Mouse (Mus musculus) right cerebral cortex, postnatal 36 days (tissue): ENCODE measurements around the gene Prnd.

ENCODE experiments used
- DNase-seq, 2 experiments: peaks; one replicate each; pipeline ENCODE4 v3.0.0; 2022; ENCODE audit warnings: low spot score in 2 of 2, mixed read lengths in 1 of 2

The Prnd gene

GRCm38 (mm10) chr2:131940506-131940905 lies 10.2 kb upstream of the Prnd start:
- peak in 1 of 2 experiments; percentile 1 for DNase-seq

GRCm38 (mm10) chr2:131941501-131941900 lies 9.2 kb upstream of the Prnd start:
- DNase-seq = no peak

GRCm38 (mm10) chr2:131944370-131944769 lies 6.3 kb upstream of the Prnd start:
- DNase-seq = no peak

- DNase-seq = no peak
Measured at GRCm38 (mm10) chr2:131945225-131945624, 5.4 kb upstream of the Prnd start.

GRCm38 (mm10) chr2:131945765-131946164 lies 4.9 kb upstream of the Prnd start:
- peak in 1 of 2 experiments; percentile 0 for DNase-seq

GRCm38 (mm10) chr2:131946351-131946750 lies 4.3 kb upstream of the Prnd start:
- peak in 1 of 2 experiments; percentile 0 for DNase-seq

- DNase-seq = peak in 1 of 2 experiments; percentile 0
Measured at GRCm38 (mm10) chr2:131948156-131948555, 2.5 kb upstream of the Prnd start.

GRCm38 (mm10) chr2:131948916-131949639 lies 1.6 kb upstream of the Prnd start:
- DNase-seq = no peak

- DNase-seq = peak in 1 of 2 experiments; percentile 42
Measured at GRCm38 (mm10) chr2:131949767-131950597, 679 bp upstream of the Prnd start.

- no peak for DNase-seq
Measured at GRCm38 (mm10) chr2:131952456-131952855, 1.8 kb downstream of the Prnd start.

GRCm38 (mm10) chr2:131952961-131953538 lies 2.4 kb downstream of the Prnd start:
- no peak for DNase-seq

GRCm38 (mm10) chr2:131953711-131954110 lies 3.0 kb downstream of the Prnd start:
- DNase-seq = no peak

GRCm38 (mm10) chr2:131954835-131955234 lies 4.2 kb downstream of the Prnd start:
- DNase-seq = no peak

- no peak for DNase-seq
Measured at GRCm38 (mm10) chr2:131955264-131955663, 4.6 kb downstream of the Prnd start.

- DNase-seq = no peak
Measured at GRCm38 (mm10) chr2:131956336-131957256, 5.9 kb downstream of the Prnd start.

- DNase-seq = no peak
Measured at GRCm38 (mm10) chr2:131957731-131958222, 7.1 kb downstream of the Prnd start.

- no peak for DNase-seq
Measured at GRCm38 (mm10) chr2:131961671-131962070, 11.0 kb downstream of the Prnd start.

GRCm38 (mm10) chr2:131970597-131970996 lies 19.9 kb downstream of the Prnd start:
- DNase-seq = no peak

- no peak for DNase-seq
Measured at GRCm38 (mm10) chr2:131971098-131971497, 20.4 kb downstream of the Prnd start.

- DNase-seq = no peak
Measured at GRCm38 (mm10) chr2:131976663-131977062, 26.0 kb downstream of the Prnd start.

GRCm38 (mm10) chr2:131980866-131981265 lies 30.2 kb downstream of the Prnd start:
- no peak for DNase-seq
